Mouse (Mus musculus) bone marrow, adult 2 months (tissue): Measurements from ENCODE around the gene Evx1. TPM values are rescaled to one million over a fixed set of nuclear protein-coding genes. Genes with fewer than 3 reads are reported as not detected.

Experiments
- H3K27ac ChIP-seq: fragments of 200-500 bp; 2 replicates; pipeline ENCODE4 v1.5.1; 2012; ENCODE audit warnings: low read depth, mild to moderate bottlenecking, control low read depth, inconsistent platforms, low read length; ENCODE audit not compliant: control insufficient read depth, poor library complexity, insufficient read depth
- H3K4me1 ChIP-seq: fragments of 200-500 bp; 2 replicates; pipeline ENCODE4 v1.6.1; 2011; ENCODE audit warnings: low read length; ENCODE audit not compliant: control insufficient read depth, insufficient read depth
- H3K4me3 ChIP-seq: fragments of 200-500 bp; replicated peaks from 2 replicates; pipeline ENCODE3; 2011; ENCODE audit warnings: mild to moderate bottlenecking, low read depth, low read length, control low read depth; ENCODE audit not compliant: control insufficient read depth
- CTCF ChIP-seq: fragments of 200-500 bp; IDR thresholded peaks from 2 replicates; pipeline ENCODE4 v1.5.1; 2011; ENCODE audit warnings: low read length, control low read depth; ENCODE audit not compliant: control insufficient read depth, insufficient read depth
- POLR2A ChIP-seq: fragments of 200-500 bp; IDR thresholded peaks from 2 replicates; pipeline ENCODE4 v1.6.1; 2011; ENCODE audit warnings: low read depth, mild to moderate bottlenecking, control low read depth, low read length, borderline replicate concordance; ENCODE audit not compliant: control insufficient read depth
- WGBS: fragments of 180-500 bp; shearing (Covaris S2); methylation state at CpG from one replicate; pipeline ENCODE4 v1.1.7; 2018; 5-methylcytosine and 5-hydroxymethylcytosine counted together
- polyA plus RNA-seq: library from polyadenylated mRNA; stranded (reverse); fragments of >200 nt; gene quantifications from 2 replicates; pipeline ENCODE4 v1.2.4, GENCODE M21; 2011; ENCODE audit warnings: low replicate concordance; ENCODE audit not compliant: missing spikeins, insufficient read depth, insufficient read length

The Evx1 gene
- polyA plus RNA-seq, 1 experiment: not detected

- TF ChIP-seq POLR2A: no peak
- no peak for TF ChIP-seq CTCF
- no peak overlapping the region for H3K27ac ChIP-seq
- no peak overlapping the region for H3K4me3 ChIP-seq
- H3K4me1 ChIP-seq: no peaks in the 10 kb centered on the region; the same call in 1 of the 2 replicates
- 71% methylated on average over 4 of the region's 4 CpGs for WGBS
Observed at GRCm38 (mm10) chr6:52300806-52301205, 12.5 kb upstream of the Evx1 start.

GRCm38 (mm10) chr6:52303426-52303825, 9.9 kb upstream of the Evx1 start:
- Histone ChIP-seq H3K27ac (no peak overlapping the region), H3K4me1 (no peaks in the 10 kb centered on the region; the same call in 1 of the 2 replicates), H3K4me3 (no peak overlapping the region)
- no peak for TF ChIP-seq CTCF
- WGBS: 7% methylated on average over 3 of the region's 3 CpGs

- H3K4me3 ChIP-seq: peak overlapping the region; percentile 24
- TF ChIP-seq POLR2A: no peak
- peak; percentile 55 for TF ChIP-seq CTCF
- WGBS: 1% methylated on average over 30 of the region's 30 CpGs
- H3K27ac ChIP-seq: no peak overlapping the region
- no peaks in the 10 kb centered on the region; the same call in 1 of the 2 replicates for H3K4me1 ChIP-seq
Observed at GRCm38 (mm10) chr6:52305877-52306389, 7.4 kb upstream of the Evx1 start.

GRCm38 (mm10) chr6:52309766-52310165, 3.5 kb upstream of the Evx1 start:
- TF ChIP-seq POLR2A (no peak), CTCF (no peak)
- Histone ChIP-seq H3K27ac (no peak overlapping the region), H3K4me1 (no peaks in the 10 kb centered on the region; the same call in 1 of the 2 replicates), H3K4me3 (no peak overlapping the region)
- WGBS: 56% methylated on average over 10 of the region's 10 CpGs

- Histone ChIP-seq H3K27ac (no peak overlapping the region), H3K4me1 (no peaks in the 10 kb centered on the region; the same call in 1 of the 2 replicates), H3K4me3 (no peak overlapping the region)
- TF ChIP-seq POLR2A: no peak
- no peak for TF ChIP-seq CTCF
- WGBS: 8% methylated on average over 24 of the region's 24 CpGs
Observed at GRCm38 (mm10) chr6:52310366-52310765, 2.9 kb upstream of the Evx1 start.

GRCm38 (mm10) chr6:52311661-52312557, 1.4 kb upstream of the Evx1 start:
- 22% methylated on average over 6 of the region's 6 CpGs for WGBS
- TF ChIP-seq POLR2A: no peak
- Histone ChIP-seq H3K4me1 (no peaks in the 10 kb centered on the region), H3K27ac (no peak overlapping the region), H3K4me3 (no peak overlapping the region)

GRCm38 (mm10) chr6:52312558-52312915, 761 bp upstream of the Evx1 start:
- Histone ChIP-seq H3K4me1 (no peaks in the 10 kb centered on the region), H3K4me3 (no peak overlapping the region), H3K27ac (no peak overlapping the region)
- 10% methylated on average over 8 of the region's 8 CpGs for WGBS
- TF ChIP-seq POLR2A: no peak

- Histone ChIP-seq H3K4me3 (no peak overlapping the region), H3K4me1 (no peaks in the 10 kb centered on the region), H3K27ac (no peak overlapping the region)
- 6% methylated on average over 27 of the region's 27 CpGs for WGBS
- TF ChIP-seq POLR2A (no peak), CTCF (no peak)
Observed at GRCm38 (mm10) chr6:52314304-52315100, 1.2 kb downstream of the Evx1 start.
